Mouse (Mus musculus): ENCODE results near the gene Usp3. TPM values are rescaled to one million over a fixed set of nuclear protein-coding genes. Genes with fewer than 3 reads are reported as not detected.

The Usp3 gene
- 15.2 and 15.9 TPM in 2 replicates for polyA plus RNA-seq (2012; rRNA removed)

DNA sequence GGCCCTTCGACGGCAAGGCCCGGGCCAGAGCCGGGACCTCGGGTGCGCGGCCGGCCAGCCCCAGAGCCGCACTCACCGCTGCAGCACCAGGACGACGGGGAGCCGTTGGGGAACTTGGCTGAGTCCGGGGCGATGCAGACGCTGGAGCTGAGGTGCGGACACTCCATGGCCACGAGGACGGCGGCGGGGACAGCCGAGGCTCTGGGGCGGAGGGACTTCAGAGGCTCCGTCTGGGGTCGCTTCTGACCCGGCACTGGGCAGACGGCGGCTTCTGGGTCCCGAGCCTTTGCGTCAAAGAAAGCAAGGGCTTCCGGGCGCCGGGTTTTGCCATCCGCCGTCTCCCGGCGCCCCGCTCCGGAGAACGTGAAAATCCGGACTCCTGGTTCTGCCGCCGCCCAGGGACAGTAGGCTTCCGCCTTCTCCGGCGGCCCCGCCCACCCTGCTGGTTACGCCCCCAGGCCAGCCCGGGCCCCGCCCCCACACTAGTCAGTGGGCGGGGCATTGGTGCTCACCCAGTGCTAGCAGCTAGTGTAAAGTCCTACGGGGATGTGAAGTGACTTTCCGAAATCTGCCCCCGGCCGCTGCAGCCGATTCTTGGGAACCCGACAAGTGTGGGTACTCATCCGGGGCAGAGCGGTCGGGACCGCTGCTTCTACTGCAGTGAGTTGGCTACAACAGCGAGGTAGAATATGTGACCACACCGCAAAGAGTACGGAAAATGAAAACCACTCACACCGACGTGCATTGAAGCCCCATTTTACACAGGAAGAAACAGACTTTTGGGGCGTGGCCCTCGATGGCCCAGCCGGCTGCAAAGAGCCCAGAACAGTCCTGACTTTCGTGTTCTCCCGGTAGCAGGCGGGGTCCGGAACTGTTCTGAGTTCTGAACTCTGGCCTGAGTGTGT lies at the start of gene Usp3:
Gene Usp3 (minus strand): TSS at position 435 of the 905 bp plus-strand sequence.
- no peaks in the 10 kb centered on the region for H3K36me3 ChIP-seq (ENCODE audit: control insufficient read depth, insufficient read depth, low read length)
- peak within 1 kb of the TSS; percentile 99 for H3K27ac ChIP-seq (ENCODE audit: insufficient read depth, low read length)
- peaks cover 16% of the 10 kb centered on the region for H3K4me1 ChIP-seq (ENCODE audit: control insufficient read depth, insufficient read depth, insufficient read length)
- peak; percentile 89 to 94 for DNase-seq (ENCODE audit: low read depth in 1 of 2, low spot score in 2 of 2)
- H3K4me3 ChIP-seq (ENCODE audit: extremely low read depth, insufficient read depth, insufficient read length) = peak within 1 kb of the TSS; percentile 100
- WGBS = under 1% methylated on average over 73 of the region's 73 CpGs
- peak; percentile 50 for TF ChIP-seq POLR2A (IDR thresholded peaks at IDR 0.05; ENCODE audit: low read depth, low read length)
- no peak for TF ChIP-seq CTCF (IDR thresholded peaks at IDR 0.05; ENCODE audit: extremely low read depth, insufficient read depth, insufficient read length, insufficient replicate concordance)
- no peaks in the 10 kb centered on the region for H3K27me3 ChIP-seq (ENCODE audit: control insufficient read depth, insufficient read depth, low read length)

DNA sequence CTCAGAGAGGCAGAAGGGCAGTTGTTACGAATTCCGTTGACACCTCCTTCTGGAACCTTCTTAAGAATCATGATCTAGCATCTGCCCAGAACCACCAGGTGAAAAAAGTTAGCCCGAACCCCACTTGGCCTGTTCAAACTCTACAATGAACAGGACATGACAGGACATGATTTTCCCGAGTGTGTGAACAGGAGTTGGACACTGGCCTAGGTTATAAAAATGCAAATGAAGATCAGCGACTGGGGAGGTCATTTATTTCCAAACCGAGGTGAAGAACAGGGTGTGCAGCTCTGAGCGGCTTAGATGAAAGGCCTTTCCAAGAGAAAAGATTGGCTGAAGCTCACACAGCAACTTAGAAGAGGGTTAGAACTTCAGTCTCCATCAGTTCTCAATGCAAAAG lies 47.5 kb upstream of the Usp3 start:
- no peak overlapping the region for H3K4me3 ChIP-seq (ENCODE audit: extremely low read depth, insufficient read depth, insufficient read length)
- WGBS = 73% methylated on average over 7 of the region's 7 CpGs
- DNase-seq (ENCODE audit: low read depth in 1 of 2, low spot score in 2 of 2) = no peak
- no peaks in the 10 kb centered on the region for H3K4me1 ChIP-seq (ENCODE audit: control insufficient read depth, insufficient read depth, insufficient read length)
- TF ChIP-seq POLR2A (IDR thresholded peaks at IDR 0.05; ENCODE audit: low read depth, low read length) (no peak), CTCF (IDR thresholded peaks at IDR 0.05; ENCODE audit: extremely low read depth, insufficient read depth, insufficient read length, insufficient replicate concordance) (no peak)
- no peak overlapping the region for H3K27ac ChIP-seq (ENCODE audit: insufficient read depth, low read length)
- no peaks in the 10 kb centered on the region for H3K36me3 ChIP-seq (ENCODE audit: control insufficient read depth, insufficient read depth, low read length)
- H3K27me3 ChIP-seq (ENCODE audit: control insufficient read depth, insufficient read depth, low read length) = no peaks in the 10 kb centered on the region

DNA sequence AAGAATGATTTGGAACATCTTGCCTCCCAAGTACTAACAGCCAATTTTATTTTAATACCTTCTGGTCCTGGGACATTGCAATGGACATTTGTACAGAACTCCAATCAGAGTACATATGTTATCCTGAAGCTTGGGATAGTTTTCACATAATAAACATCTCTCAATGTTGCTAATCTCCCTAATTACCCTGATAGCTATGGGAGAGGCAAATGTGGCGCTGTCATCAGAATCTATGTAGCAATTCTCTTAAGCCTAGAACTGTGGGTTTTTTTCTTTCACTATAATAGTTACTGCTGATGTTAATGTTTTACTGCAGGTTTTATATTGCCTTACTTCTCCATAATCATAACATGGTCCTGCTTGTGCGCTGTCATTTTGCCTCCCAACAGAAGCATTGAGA lies 46.7 kb upstream of the Usp3 start:
- WGBS = 99% methylated on average over 2 of the region's 2 CpGs
- TF ChIP-seq CTCF (IDR thresholded peaks at IDR 0.05; ENCODE audit: extremely low read depth, insufficient read depth, insufficient read length, insufficient replicate concordance) (no peak), POLR2A (IDR thresholded peaks at IDR 0.05; ENCODE audit: low read depth, low read length) (no peak)

GRCm38 (mm10) chr9:66632441-66632840 lies 39.5 kb upstream of the Usp3 start:
- 95% methylated on average over 1 of the region's 1 CpGs for WGBS
- no peak for DNase-seq (ENCODE audit: low read depth in 1 of 2, low spot score in 2 of 2)
- H3K27ac ChIP-seq (ENCODE audit: insufficient read depth, low read length) = no peak overlapping the region

More for the DNA sequence above, 46.7 kb upstream of the Usp3 start:
- no peaks in the 10 kb centered on the region for H3K4me1 ChIP-seq (ENCODE audit: control insufficient read depth, insufficient read depth, insufficient read length)
- no peaks in the 10 kb centered on the region for H3K36me3 ChIP-seq (ENCODE audit: control insufficient read depth, insufficient read depth, low read length)
- no peak overlapping the region for H3K4me3 ChIP-seq (ENCODE audit: extremely low read depth, insufficient read depth, insufficient read length)
- H3K27me3 ChIP-seq (ENCODE audit: control insufficient read depth, insufficient read depth, low read length) = no peaks in the 10 kb centered on the region
- no peak for DNase-seq (ENCODE audit: low read depth in 1 of 2, low spot score in 2 of 2)
- H3K27ac ChIP-seq (ENCODE audit: insufficient read depth, low read length) = no peak overlapping the region

GRCm38 (mm10) chr9:66630931-66631330 lies 38.0 kb upstream of the Usp3 start:
- Histone ChIP-seq H3K27me3 (ENCODE audit: control insufficient read depth, insufficient read depth, low read length) (no peaks in the 10 kb centered on the region), H3K4me3 (ENCODE audit: extremely low read depth, insufficient read depth, insufficient read length) (no peak overlapping the region), H3K4me1 (ENCODE audit: control insufficient read depth, insufficient read depth, insufficient read length) (peaks cover 5% of the 10 kb centered on the region; the same call in 1 of the 2 replicates), H3K36me3 (ENCODE audit: control insufficient read depth, insufficient read depth, low read length) (no peaks in the 10 kb centered on the region), H3K27ac (ENCODE audit: insufficient read depth, low read length) (no peak overlapping the region)
- 86% methylated on average over 1 of the region's 1 CpGs for WGBS
- no peak for DNase-seq (ENCODE audit: low read depth in 1 of 2, low spot score in 2 of 2)
- TF ChIP-seq POLR2A (IDR thresholded peaks at IDR 0.05; ENCODE audit: low read depth, low read length) = no peak
- TF ChIP-seq CTCF (IDR thresholded peaks at IDR 0.05; ENCODE audit: extremely low read depth, insufficient read depth, insufficient read length, insufficient replicate concordance) = no peak

More at GRCm38 (mm10) chr9:66632441-66632840, 39.5 kb upstream of the Usp3 start:
- H3K4me3 ChIP-seq (ENCODE audit: extremely low read depth, insufficient read depth, insufficient read length) = no peak overlapping the region
- H3K4me1 ChIP-seq (ENCODE audit: control insufficient read depth, insufficient read depth, insufficient read length) = peaks cover 5% of the 10 kb centered on the region; the same call in 1 of the 2 replicates
- no peaks in the 10 kb centered on the region for H3K36me3 ChIP-seq (ENCODE audit: control insufficient read depth, insufficient read depth, low read length)
- H3K27me3 ChIP-seq (ENCODE audit: control insufficient read depth, insufficient read depth, low read length) = no peaks in the 10 kb centered on the region
- TF ChIP-seq POLR2A (IDR thresholded peaks at IDR 0.05; ENCODE audit: low read depth, low read length) = no peak
- no peak for TF ChIP-seq CTCF (IDR thresholded peaks at IDR 0.05; ENCODE audit: extremely low read depth, insufficient read depth, insufficient read length, insufficient replicate concordance)

- Histone ChIP-seq H3K4me1 (ENCODE audit: control insufficient read depth, insufficient read depth, insufficient read length) (no peaks in the 10 kb centered on the region), H3K27ac (ENCODE audit: insufficient read depth, low read length) (no peak overlapping the region), H3K36me3 (ENCODE audit: control insufficient read depth, insufficient read depth, low read length) (no peaks in the 10 kb centered on the region), H3K27me3 (ENCODE audit: control insufficient read depth, insufficient read depth, low read length) (no peaks in the 10 kb centered on the region), H3K4me3 (ENCODE audit: extremely low read depth, insufficient read depth, insufficient read length) (no peak overlapping the region)
- TF ChIP-seq POLR2A (IDR thresholded peaks at IDR 0.05; ENCODE audit: low read depth, low read length) = no peak
- TF ChIP-seq CTCF (IDR thresholded peaks at IDR 0.05; ENCODE audit: extremely low read depth, insufficient read depth, insufficient read length, insufficient replicate concordance) = no peak
- no peak for DNase-seq (ENCODE audit: low read depth in 1 of 2, low spot score in 2 of 2)
- WGBS = 79% methylated on average over 5 of the region's 5 CpGs
Measured at GRCm38 (mm10) chr9:66626661-66627060, 33.7 kb upstream of the Usp3 start.

Data from spleen, adult 2 months (tissue).